Mouse (Mus musculus) stomach, postnatal 0 days (tissue): ENCODE data around the gene Dnaic1. TPM values are rescaled to one million over a fixed set of nuclear protein-coding genes. Genes with fewer than 3 reads are reported as not detected.
A peak's percentile ranks its signal among the peaks of the same experiment; 100 is the strongest.

Experiments
- ATAC-seq: fragments of 200-750 bp; cut with Nextera tagmentation; 2 replicates; pipeline ENCODE4 v1.8.0; 2017; ENCODE audit not compliant: low FRiP score, low TSS enrichment
- DNase-seq: peaks from one replicate; pipeline ENCODE4 v3.0.0-alpha.2; 2016; ENCODE audit warnings: low spot score
- H3K27ac ChIP-seq: fragments of 300-500 bp; sonication (generic); replicated peaks from 2 replicates; pipeline ENCODE4 v1.5.1; 2014; ENCODE audit warnings: mild to moderate bottlenecking, control low read depth
- H3K27me3 ChIP-seq: fragments of 300-500 bp; sonication (generic); 2 replicates; pipeline ENCODE4 v1.6.1; 2014; ENCODE audit warnings: low read length; ENCODE audit not compliant: control insufficient read depth, insufficient read depth
- H3K36me3 ChIP-seq: fragments of 300-500 bp; sonication (generic); 2 replicates; pipeline ENCODE4 v1.6.1; 2014; ENCODE audit warnings: low read length, mixed read lengths; ENCODE audit not compliant: control insufficient read depth, insufficient read depth
- H3K4me1 ChIP-seq: fragments of 300-500 bp; sonication (generic); replicated peaks from 2 replicates; pipeline ENCODE4 v1.6.1; 2014; ENCODE audit warnings: antibody characterized with exemption; ENCODE audit not compliant: control insufficient read depth, insufficient read depth
- H3K4me2 ChIP-seq: fragments of 300-500 bp; sonication (generic); replicated peaks from 2 replicates; pipeline ENCODE4 v1.6.1; 2014; ENCODE audit warnings: low read depth, mild to moderate bottlenecking, control low read depth, moderate library complexity
- H3K4me3 ChIP-seq: fragments of 300-500 bp; sonication (generic); 2 replicates; pipeline ENCODE4 v1.5.1; 2014; ENCODE audit warnings: low read depth, low read length, control low read depth
- H3K9ac ChIP-seq: fragments of 300-500 bp; sonication (generic); 2 replicates; pipeline ENCODE4 v1.6.1; 2014; ENCODE audit warnings: mild to moderate bottlenecking, low read length, control low read depth, mixed read lengths
- H3K9me3 ChIP-seq: fragments of 300-500 bp; sonication (generic); 2 replicates; pipeline ENCODE4 v1.6.1; 2016; ENCODE audit warnings: low read length; ENCODE audit not compliant: control insufficient read depth
- CTCF ChIP-seq: IDR thresholded peaks from 2 replicates; pipeline ENCODE4 v1.5.1; 2016; ENCODE audit warnings: antibody characterized with exemption, low read depth, mild to moderate bottlenecking, moderate library complexity
- EP300 ChIP-seq: optimal IDR thresholded peaks from 2 replicates; pipeline ENCODE3; 2016; ENCODE audit warnings: antibody characterized with exemption
- WGBS: fragments of 180-500 bp; shearing (Covaris S2); extraction: QIAGEN DNeasy Blood & Tissue Kit; methylation state at CpG from one replicate; pipeline ENCODE4 v1.1.7; 2014; 5-methylcytosine and 5-hydroxymethylcytosine counted together
- polyA plus RNA-seq: library from polyadenylated mRNA; unstranded; fragments of >200 nt; fragmentation: Nextera tagmentation; extraction: Ambion mirVana; gene quantifications from 2 replicates; pipeline ENCODE4 v1.2.1, GENCODE M21; 2015

The Dnaic1 gene
- polyA plus RNA-seq, 1 experiment from 2014 or later = 6.0 TPM

- no peaks in the 10 kb centered on the region for H3K36me3 ChIP-seq
- no peak overlapping the region for H3K4me3 ChIP-seq
- no peaks in the 10 kb centered on the region for H3K27me3 ChIP-seq
- TF ChIP-seq EP300 = no peak
- no peak for TF ChIP-seq CTCF
- DNase-seq = no peak
- ATAC-seq = no peak
- 66% methylated on average over 4 of the region's 4 CpGs for WGBS
- no peaks in the 10 kb centered on the region for H3K9me3 ChIP-seq
- H3K4me1 ChIP-seq = no peaks in the 10 kb centered on the region; the same call in 1 of the 2 replicates
- no peak overlapping the region for H3K9ac ChIP-seq
- H3K27ac ChIP-seq = no peak overlapping the region
- H3K4me2 ChIP-seq = no peak overlapping the region
These were observed 3.9 kb downstream of the Dnaic1 start for GRCm38 (mm10) chr4:41573492-41573891.

- no peak for TF ChIP-seq EP300
- Histone ChIP-seq H3K4me3 (no peak overlapping the region), H3K36me3 (no peaks in the 10 kb centered on the region), H3K9ac (no peak overlapping the region), H3K4me1 (no peaks in the 10 kb centered on the region), H3K9me3 (no peaks in the 10 kb centered on the region), H3K4me2 (no peak overlapping the region), H3K27me3 (no peaks in the 10 kb centered on the region), H3K27ac (no peak overlapping the region)
- WGBS = 21% methylated on average over 6 of the region's 6 CpGs
- ATAC-seq (no peak), DNase-seq (no peak)
These were observed 6.3 kb downstream of the Dnaic1 start for GRCm38 (mm10) chr4:41575914-41576313.

- Histone ChIP-seq H3K27ac (no peak overlapping the region), H3K36me3 (no peaks in the 10 kb centered on the region), H3K27me3 (no peaks in the 10 kb centered on the region), H3K4me2 (no peak overlapping the region), H3K4me1 (no peaks in the 10 kb centered on the region), H3K9me3 (no peaks in the 10 kb centered on the region), H3K4me3 (no peak overlapping the region), H3K9ac (no peak overlapping the region)
- DNase-seq = no peak
- TF ChIP-seq CTCF (no peak), EP300 (no peak)
- no peak for ATAC-seq
- WGBS = 80% methylated on average over 7 of the region's 7 CpGs
These were observed 13.8 kb downstream of the Dnaic1 start for GRCm38 (mm10) chr4:41583353-41583752.

- H3K9ac ChIP-seq = no peak overlapping the region
- H3K36me3 ChIP-seq = no peaks in the 10 kb centered on the region
- DNase-seq = no peak
- no peaks in the 10 kb centered on the region for H3K27me3 ChIP-seq
- no peak overlapping the region for H3K4me3 ChIP-seq
- H3K9me3 ChIP-seq = no peaks in the 10 kb centered on the region
- WGBS = 52% methylated on average over 4 of the region's 4 CpGs
- H3K4me1 ChIP-seq = no peaks in the 10 kb centered on the region
- H3K27ac ChIP-seq = no peak overlapping the region
- ATAC-seq = no peak
- H3K4me2 ChIP-seq = no peak overlapping the region
- TF ChIP-seq CTCF (no peak), EP300 (no peak)
These were observed 33.2 kb downstream of the Dnaic1 start for GRCm38 (mm10) chr4:41602818-41603217.

GRCm38 (mm10) chr4:41604476-41605396 is 35.2 kb downstream of the Dnaic1 start:
- Histone ChIP-seq H3K4me3 (no peak overlapping the region), H3K4me1 (no peaks in the 10 kb centered on the region), H3K27ac (no peak overlapping the region), H3K9me3 (no peaks in the 10 kb centered on the region), H3K27me3 (no peaks in the 10 kb centered on the region), H3K36me3 (no peaks in the 10 kb centered on the region), H3K4me2 (no peak overlapping the region), H3K9ac (no peak overlapping the region)
- TF ChIP-seq EP300 = no peak
- peak; percentile 66 for TF ChIP-seq CTCF
- 45% methylated on average over 8 of the region's 8 CpGs for WGBS
- DNase-seq (no peak), ATAC-seq (no peak)

- no peak overlapping the region for H3K27ac ChIP-seq
- no peaks in the 10 kb centered on the region for H3K9me3 ChIP-seq
- H3K9ac ChIP-seq = no peak overlapping the region
- no peak overlapping the region for H3K4me3 ChIP-seq
- ATAC-seq = no peak
- no peaks in the 10 kb centered on the region for H3K27me3 ChIP-seq
- peak; percentile 70 for DNase-seq
- no peak for TF ChIP-seq CTCF
- no peak for TF ChIP-seq EP300
- WGBS = 38% methylated on average over 4 of the region's 4 CpGs
- H3K4me2 ChIP-seq = no peak overlapping the region
- H3K36me3 ChIP-seq = no peaks in the 10 kb centered on the region
- H3K4me1 ChIP-seq = no peaks in the 10 kb centered on the region
These were observed 37.2 kb downstream of the Dnaic1 start for GRCm38 (mm10) chr4:41606784-41607183.
